Mouse (Mus musculus) adrenal gland, postnatal 25 days (tissue): Measurements from ENCODE around the gene Tsc22d1. TPM values are rescaled to one million over a fixed set of nuclear protein-coding genes. Genes with fewer than 3 reads are reported as not detected.
A peak's percentile ranks its signal among the peaks of the same experiment; 100 is the strongest.

Source experiments
- DNase-seq: peaks from one replicate; pipeline ENCODE4 v3.0.0; 2021; ENCODE audit warnings: mixed read lengths
- total RNA-seq: library from RNA; stranded (reverse); gene quantifications from 2 replicates; pipeline ENCODE4 v1.2.3, GENCODE M21; 2021

Gene Tsc22d1
- total RNA-seq, 1 experiment from 2014 or later: 1,277 TPM

- no peak for DNase-seq
Observed at GRCm38 (mm10) chr14:76518217-76518616, 103.5 kb downstream of the Tsc22d1 start.

GRCm38 (mm10) chr14:76520606-76521005 is 105.8 kb downstream of the Tsc22d1 start:
- no peak for DNase-seq

- no peak for DNase-seq
Observed at GRCm38 (mm10) chr14:76521308-76521707, 106.5 kb downstream of the Tsc22d1 start.

- no peak for DNase-seq
Observed at GRCm38 (mm10) chr14:76523344-76523743, 108.6 kb downstream of the Tsc22d1 start.

- peak; percentile 40 for DNase-seq
Observed at GRCm38 (mm10) chr14:76526467-76526866, 111.7 kb downstream of the Tsc22d1 start.

GRCm38 (mm10) chr14:76527030-76527719 is 112.4 kb downstream of the Tsc22d1 start:
- DNase-seq: no peak

- DNase-seq: no peak
Observed at GRCm38 (mm10) chr14:76527758-76528313, 113.1 kb downstream of the Tsc22d1 start.

- peak; percentile 28 for DNase-seq
Observed at GRCm38 (mm10) chr14:76528641-76529040, 113.9 kb downstream of the Tsc22d1 start.

- DNase-seq: no peak
Observed at GRCm38 (mm10) chr14:76531027-76531660, 116.4 kb downstream of the Tsc22d1 start.

GRCm38 (mm10) chr14:76532257-76533169 is 117.8 kb downstream of the Tsc22d1 start:
- peak; percentile 28 for DNase-seq

- DNase-seq: no peak
Observed at GRCm38 (mm10) chr14:76533170-76533815, 118.5 kb downstream of the Tsc22d1 start.

- DNase-seq: no peak
Observed at GRCm38 (mm10) chr14:76535096-76535495, 120.3 kb downstream of the Tsc22d1 start.

GRCm38 (mm10) chr14:76536921-76537320 is 122.2 kb downstream of the Tsc22d1 start:
- peak; percentile 14 for DNase-seq

- no peak for DNase-seq
Observed at GRCm38 (mm10) chr14:76540005-76540670, 125.4 kb downstream of the Tsc22d1 start.

- no peak for DNase-seq
Observed at GRCm38 (mm10) chr14:76541341-76541740, 126.6 kb downstream of the Tsc22d1 start.

GRCm38 (mm10) chr14:76544136-76544535 is 129.4 kb downstream of the Tsc22d1 start:
- DNase-seq: no peak

GRCm38 (mm10) chr14:76555263-76556030 is 140.7 kb downstream of the Tsc22d1 start:
- DNase-seq: no peak

GRCm38 (mm10) chr14:76556031-76556851 is 141.5 kb downstream of the Tsc22d1 start:
- peak; percentile 80 for DNase-seq

- DNase-seq: no peak
Observed at GRCm38 (mm10) chr14:76556852-76557208, 142.1 kb downstream of the Tsc22d1 start, which contains the start of gene Serp2. Serp2 (minus strand) TSS chr14:76556889.
